Mouse (Mus musculus): ENCODE results near the gene Mrgpre. TPM values are rescaled to one million over a fixed set of nuclear protein-coding genes. Genes with fewer than 3 reads are reported as not detected.

Gene Mrgpre
- polyA plus RNA-seq, 1 experiment from 2014 or later, result 2.1 TPM

DNA sequence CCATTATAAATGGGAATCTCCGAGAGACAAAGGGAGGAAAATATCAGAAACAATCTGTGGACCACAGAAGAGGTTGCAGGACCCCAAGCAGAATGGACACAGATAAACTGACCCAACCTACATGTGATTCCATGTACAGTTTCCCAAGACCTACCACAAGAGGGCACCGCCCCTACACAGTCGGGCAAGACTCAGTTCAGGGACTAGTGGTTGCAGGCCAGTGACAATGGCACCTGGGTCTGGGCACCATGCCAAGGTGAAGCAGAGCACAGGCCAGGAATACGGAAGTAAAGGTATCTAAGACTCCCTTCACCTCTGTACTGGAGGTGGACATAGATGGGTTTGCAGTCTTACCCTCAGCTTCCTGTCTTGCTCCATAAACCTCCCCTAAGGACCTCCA is 8.8 kb upstream of the Mrgpre start:
- no peak for DNase-seq (ENCODE audit: low spot score)
- H3K9me3 ChIP-seq (ENCODE audit: control insufficient read depth, low read length), result no peaks in the 10 kb centered on the region
- H3K36me3 ChIP-seq (ENCODE audit: control insufficient read depth, insufficient read depth, low read length), result no peaks in the 10 kb centered on the region; the same call in none of the 2 replicates
- no peak overlapping the region for H3K27ac ChIP-seq (ENCODE audit: low read depth, low read length)
- 63% methylated on average over 4 of the region's 4 CpGs for WGBS
- no peaks in the 10 kb centered on the region for H3K4me1 ChIP-seq (replicated peaks; ENCODE audit: control insufficient read depth, insufficient read depth, low read length)
- ATAC-seq (replicated peaks; ENCODE audit: low FRiP score), result no peak
- H3K4me3 ChIP-seq (ENCODE audit: low read depth, low read length), result no peak overlapping the region
- H3K27me3 ChIP-seq (ENCODE audit: control insufficient read depth, insufficient read depth, low read length), result no peaks in the 10 kb centered on the region
- H3K4me2 ChIP-seq (ENCODE audit: low read depth, low read length, severe bottlenecking), result no peak overlapping the region
- H3K9ac ChIP-seq (ENCODE audit: low read length), result no peak overlapping the region

DNA sequence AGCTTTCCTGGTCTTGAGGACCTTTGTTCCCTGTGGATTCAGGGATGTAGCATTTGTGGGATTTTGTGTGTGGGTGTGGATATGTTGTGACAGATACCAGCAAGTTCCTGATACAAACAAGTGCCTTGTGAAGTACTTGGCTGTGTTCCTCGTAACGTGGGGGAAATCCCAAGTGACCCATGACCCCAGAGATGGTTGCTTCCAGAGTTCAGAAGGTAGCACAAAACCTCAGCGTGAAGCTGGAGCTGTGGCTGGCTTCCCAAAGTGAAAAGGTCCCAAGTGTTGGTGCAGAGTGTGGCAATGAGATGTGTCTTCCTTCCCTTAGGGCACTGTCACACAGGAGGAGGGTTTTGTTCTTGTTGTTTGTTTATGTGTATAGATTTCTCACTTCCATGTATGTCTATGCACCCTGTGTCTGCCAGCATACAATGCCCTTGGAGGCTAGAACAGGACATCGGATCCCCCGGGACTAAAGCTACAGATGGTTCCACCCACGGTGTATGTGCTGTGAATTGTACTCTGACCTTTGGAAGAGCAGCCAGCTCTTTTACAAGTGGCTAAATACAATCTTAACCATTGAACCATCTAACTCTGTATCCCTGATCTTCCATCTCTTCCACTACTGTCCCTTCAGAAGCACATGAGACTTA is 8.2 kb upstream of the Mrgpre start:
- Histone ChIP-seq H3K27me3 (ENCODE audit: control insufficient read depth, insufficient read depth, low read length) (no peaks in the 10 kb centered on the region), H3K27ac (ENCODE audit: low read depth, low read length) (no peak overlapping the region), H3K4me3 (ENCODE audit: low read depth, low read length) (no peak overlapping the region), H3K4me2 (ENCODE audit: low read depth, low read length, severe bottlenecking) (no peak overlapping the region), H3K36me3 (ENCODE audit: control insufficient read depth, insufficient read depth, low read length) (no peaks in the 10 kb centered on the region; the same call in none of the 2 replicates), H3K9me3 (ENCODE audit: control insufficient read depth, low read length) (no peaks in the 10 kb centered on the region), H3K4me1 (replicated peaks; ENCODE audit: control insufficient read depth, insufficient read depth, low read length) (no peaks in the 10 kb centered on the region), H3K9ac (ENCODE audit: low read length) (no peak overlapping the region)
- DNase-seq (ENCODE audit: low spot score), result no peak
- WGBS, result 78% methylated on average over 6 of the region's 6 CpGs
- no peak for ATAC-seq (replicated peaks; ENCODE audit: low FRiP score)

DNA sequence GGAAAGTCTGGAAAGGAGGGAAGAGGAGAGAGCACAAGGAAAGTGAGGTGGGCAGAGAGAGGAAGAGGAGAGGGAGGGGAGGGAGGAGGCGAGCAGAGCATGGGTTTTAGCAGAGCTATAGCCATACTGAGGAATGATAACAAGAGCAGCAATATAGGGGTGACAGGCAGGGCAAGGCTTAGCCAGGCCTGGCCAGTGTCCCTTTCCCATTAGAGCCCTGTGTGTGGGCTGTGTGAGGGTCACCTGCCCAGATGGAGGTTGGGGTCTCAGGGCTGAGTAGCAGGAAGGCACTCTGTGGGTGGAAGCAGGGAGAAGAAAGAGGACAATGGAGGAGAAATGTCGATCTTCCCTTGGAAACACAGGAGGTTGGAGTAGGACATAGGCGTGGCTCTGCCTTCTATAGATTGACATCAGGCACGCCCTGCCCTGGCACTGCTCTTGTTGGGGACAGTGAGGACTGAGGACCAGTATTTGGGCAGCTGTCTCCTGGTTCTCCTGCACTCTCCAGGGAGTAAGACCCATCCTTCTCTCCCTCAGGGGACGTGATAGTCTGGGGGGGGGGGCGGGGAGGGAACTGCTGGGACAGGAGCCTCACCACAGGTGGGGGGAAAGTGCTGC is 813 bp downstream of the Mrgpre start:
- H3K4me2 ChIP-seq (ENCODE audit: low read depth, low read length, severe bottlenecking), result peak overlapping the region; percentile 79
- DNase-seq (ENCODE audit: low spot score) (no peak), ATAC-seq (replicated peaks; ENCODE audit: low FRiP score) (peak; percentile 68)
- H3K4me3 ChIP-seq (ENCODE audit: low read depth, low read length), result peak overlapping the region; percentile 37
- H3K27me3 ChIP-seq (ENCODE audit: control insufficient read depth, insufficient read depth, low read length), result no peaks in the 10 kb centered on the region; the same call in 1 of the 2 replicates
- no peaks in the 10 kb centered on the region for H3K36me3 ChIP-seq (ENCODE audit: control insufficient read depth, insufficient read depth, low read length)
- peak overlapping the region; percentile 65 for H3K9ac ChIP-seq (ENCODE audit: low read length)
- no peaks in the 10 kb centered on the region for H3K9me3 ChIP-seq (ENCODE audit: control insufficient read depth, low read length)
- 29% methylated on average over 4 of the region's 6 CpGs for WGBS
- peaks cover 11% of the 10 kb centered on the region; the same call in 1 of the 2 replicates for H3K4me1 ChIP-seq (replicated peaks; ENCODE audit: control insufficient read depth, insufficient read depth, low read length)
- H3K27ac ChIP-seq (ENCODE audit: low read depth, low read length), result peak overlapping the region; percentile 62; the same call in 1 of the 2 replicates

DNA sequence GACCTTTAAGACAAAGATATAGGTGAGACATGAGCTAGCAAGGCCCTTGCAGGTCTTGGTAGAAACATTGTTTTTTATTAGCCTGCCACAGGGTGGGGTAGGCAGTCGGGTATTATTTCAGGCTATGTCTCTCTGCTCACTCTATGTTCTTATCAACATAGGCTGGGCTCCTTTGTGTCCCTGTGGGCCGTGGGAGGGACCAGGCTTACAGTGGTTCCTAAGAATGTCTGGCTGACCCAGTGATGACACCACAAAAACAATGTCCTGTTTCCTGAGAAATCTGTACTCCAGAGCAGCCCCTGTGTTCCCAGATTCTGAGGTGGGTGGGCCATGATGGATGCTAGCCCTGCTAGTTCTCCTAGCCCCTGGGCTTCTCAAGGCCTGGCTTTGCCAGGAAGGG is 6.9 kb downstream of the Mrgpre start:
- ATAC-seq (replicated peaks; ENCODE audit: low FRiP score) (no peak), DNase-seq (ENCODE audit: low spot score) (no peak)
- H3K27me3 ChIP-seq (ENCODE audit: control insufficient read depth, insufficient read depth, low read length), result no peaks in the 10 kb centered on the region
- H3K4me2 ChIP-seq (ENCODE audit: low read depth, low read length, severe bottlenecking), result no peak overlapping the region
- no peaks in the 10 kb centered on the region for H3K36me3 ChIP-seq (ENCODE audit: control insufficient read depth, insufficient read depth, low read length)
- no peak overlapping the region for H3K9ac ChIP-seq (ENCODE audit: low read length)
- no peaks in the 10 kb centered on the region for H3K9me3 ChIP-seq (ENCODE audit: control insufficient read depth, low read length)
- H3K27ac ChIP-seq (ENCODE audit: low read depth, low read length), result no peak overlapping the region
- no peak overlapping the region for H3K4me3 ChIP-seq (ENCODE audit: low read depth, low read length)
- no peaks in the 10 kb centered on the region for H3K4me1 ChIP-seq (replicated peaks; ENCODE audit: control insufficient read depth, insufficient read depth, low read length)
- whole genome bisulfite sequencing, result 77% methylated on average over 2 of the region's 2 CpGs

GRCm38 (mm10) chr7:143776137-143776536 is 8.2 kb downstream of the Mrgpre start:
- DNase-seq (ENCODE audit: low spot score) (no peak), ATAC-seq (replicated peaks; ENCODE audit: low FRiP score) (no peak)
- Histone ChIP-seq H3K4me2 (ENCODE audit: low read depth, low read length, severe bottlenecking) (no peak overlapping the region), H3K4me1 (replicated peaks; ENCODE audit: control insufficient read depth, insufficient read depth, low read length) (no peaks in the 10 kb centered on the region), H3K9me3 (ENCODE audit: control insufficient read depth, low read length) (no peaks in the 10 kb centered on the region), H3K27me3 (ENCODE audit: control insufficient read depth, insufficient read depth, low read length) (no peaks in the 10 kb centered on the region), H3K27ac (ENCODE audit: low read depth, low read length) (no peak overlapping the region), H3K9ac (ENCODE audit: low read length) (no peak overlapping the region), H3K36me3 (ENCODE audit: control insufficient read depth, insufficient read depth, low read length) (no peaks in the 10 kb centered on the region), H3K4me3 (ENCODE audit: low read depth, low read length) (no peak overlapping the region)
- 38% methylated on average over 3 of the region's 3 CpGs for WGBS

DNA sequence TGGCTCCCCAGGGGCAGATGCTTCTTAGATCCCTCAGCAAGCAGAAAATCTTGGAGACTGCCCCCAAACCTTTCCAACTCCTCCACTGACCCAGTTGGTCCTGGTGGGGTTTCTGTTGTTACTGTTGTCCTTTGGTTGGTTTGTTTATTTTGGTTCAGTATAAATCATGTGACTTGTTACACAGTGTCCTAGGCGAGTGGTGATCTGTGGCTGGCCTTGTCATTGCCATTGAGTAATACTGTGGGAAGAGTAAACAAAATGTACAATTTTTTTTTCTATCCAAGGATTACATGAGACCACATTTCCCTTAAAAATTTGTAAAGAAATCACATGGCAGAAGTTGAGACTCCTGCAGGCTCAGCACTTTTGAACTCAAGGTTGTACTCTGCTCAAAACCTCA is 14.8 kb downstream of the Mrgpre start:
- Histone ChIP-seq H3K4me1 (replicated peaks; ENCODE audit: control insufficient read depth, insufficient read depth, low read length) (no peaks in the 10 kb centered on the region), H3K9me3 (ENCODE audit: control insufficient read depth, low read length) (no peaks in the 10 kb centered on the region), H3K4me2 (ENCODE audit: low read depth, low read length, severe bottlenecking) (no peak overlapping the region), H3K27ac (ENCODE audit: low read depth, low read length) (no peak overlapping the region), H3K36me3 (ENCODE audit: control insufficient read depth, insufficient read depth, low read length) (no peaks in the 10 kb centered on the region), H3K27me3 (ENCODE audit: control insufficient read depth, insufficient read depth, low read length) (peaks cover 3% of the 10 kb centered on the region; the same call in 1 of the 2 replicates), H3K4me3 (ENCODE audit: low read depth, low read length) (no peak overlapping the region), H3K9ac (ENCODE audit: low read length) (no peak overlapping the region)
- ATAC-seq (replicated peaks; ENCODE audit: low FRiP score), result no peak
- DNase-seq (ENCODE audit: low spot score), result no peak
- 70% methylated on average over 1 of the region's 1 CpGs for WGBS

GRCm38 (mm10) chr7:143768267-143768666 is 16.0 kb downstream of the Mrgpre start:
- no peak overlapping the region for H3K4me2 ChIP-seq (ENCODE audit: low read depth, low read length, severe bottlenecking)
- WGBS, result 86% methylated on average over 6 of the region's 6 CpGs
- H3K4me3 ChIP-seq (ENCODE audit: low read depth, low read length), result no peak overlapping the region
- peaks cover 3% of the 10 kb centered on the region; the same call in 1 of the 2 replicates for H3K27me3 ChIP-seq (ENCODE audit: control insufficient read depth, insufficient read depth, low read length)
- no peaks in the 10 kb centered on the region for H3K36me3 ChIP-seq (ENCODE audit: control insufficient read depth, insufficient read depth, low read length)
- H3K27ac ChIP-seq (ENCODE audit: low read depth, low read length), result no peak overlapping the region
- H3K9me3 ChIP-seq (ENCODE audit: control insufficient read depth, low read length), result no peaks in the 10 kb centered on the region
- no peak for DNase-seq (ENCODE audit: low spot score)
- no peak overlapping the region for H3K9ac ChIP-seq (ENCODE audit: low read length)
- no peaks in the 10 kb centered on the region for H3K4me1 ChIP-seq (replicated peaks; ENCODE audit: control insufficient read depth, insufficient read depth, low read length)
- ATAC-seq (replicated peaks; ENCODE audit: low FRiP score), result no peak

DNA sequence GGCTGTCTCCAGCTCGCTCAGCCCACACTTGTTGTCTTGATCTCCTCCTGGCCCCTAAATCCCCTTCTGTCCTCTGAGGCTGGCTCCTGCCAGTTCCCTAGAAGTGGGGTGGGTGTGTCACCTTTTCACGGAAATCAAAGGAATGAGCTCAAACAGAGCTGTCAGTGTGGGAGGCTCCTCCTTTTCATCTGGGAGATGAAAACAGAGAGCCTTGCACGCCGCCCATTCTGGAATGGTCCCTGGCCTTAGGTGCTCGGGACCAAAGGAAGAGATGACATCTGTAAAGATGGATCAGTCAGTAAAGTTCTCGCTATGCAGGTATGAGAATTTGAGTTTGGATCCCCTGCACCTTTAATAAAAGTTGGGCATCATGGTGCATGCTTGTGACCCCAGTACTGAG is 17.4 kb downstream of the Mrgpre start, which contains the start of gene Mrgprg:
Mrgprg (minus strand) TSS at position 101 of the 400 bp plus-strand sequence.
- H3K27ac ChIP-seq (ENCODE audit: low read depth, low read length), result no peak within 1 kb of the TSS
- no peak for DNase-seq (ENCODE audit: low spot score)
- H3K36me3 ChIP-seq (ENCODE audit: control insufficient read depth, insufficient read depth, low read length), result no peaks in the 10 kb centered on the region
- no peak within 1 kb of the TSS for H3K9ac ChIP-seq (ENCODE audit: low read length)
- H3K9me3 ChIP-seq (ENCODE audit: control insufficient read depth, low read length), result no peaks in the 10 kb centered on the region
- peaks cover 3% of the 10 kb centered on the region; the same call in 1 of the 2 replicates for H3K27me3 ChIP-seq (ENCODE audit: control insufficient read depth, insufficient read depth, low read length)
- H3K4me2 ChIP-seq (ENCODE audit: low read depth, low read length, severe bottlenecking), result no peak within 1 kb of the TSS
- no peak within 1 kb of the TSS for H3K4me3 ChIP-seq (ENCODE audit: low read depth, low read length)
- 58% methylated on average over 6 of the region's 6 CpGs for WGBS
- no peak for ATAC-seq (replicated peaks; ENCODE audit: low FRiP score)
- no peaks in the 10 kb centered on the region for H3K4me1 ChIP-seq (replicated peaks; ENCODE audit: control insufficient read depth, insufficient read depth, low read length)

Data from forebrain, embryonic 11.5 days (tissue).